Mouse (Mus musculus) spleen, postnatal 10 days (tissue): ENCODE measurements around the gene Aars2.

Experiments
- DNase-seq, 2 experiments: peaks; one replicate each; pipeline ENCODE4 v3.0.0; 2021 to 2022; ENCODE audit warnings: low spot score in 2 of 2

The Aars2 gene

GRCm38 (mm10) chr17:45506700-45507189 is at the start of gene Aars2:
Gene Aars2, plus strand, starts transcription at chr17:45506841.
- DNase-seq = peak; percentile 94 to 97

GRCm38 (mm10) chr17:45457487-45457886 is 49.2 kb upstream of the Aars2 start:
- peak in 1 of 2 experiments; percentile 55 for DNase-seq

GRCm38 (mm10) chr17:45458516-45458915 is 48.1 kb upstream of the Aars2 start:
- no peak for DNase-seq

- no peak for DNase-seq
These were observed 47.6 kb upstream of the Aars2 start for GRCm38 (mm10) chr17:45459062-45459461.

GRCm38 (mm10) chr17:45462506-45462905 is 44.1 kb upstream of the Aars2 start:
- no peak for DNase-seq

- no peak for DNase-seq
These were observed 42.4 kb upstream of the Aars2 start for GRCm38 (mm10) chr17:45464255-45464654.

- no peak for DNase-seq
These were observed 39.9 kb upstream of the Aars2 start for GRCm38 (mm10) chr17:45466701-45467100.

GRCm38 (mm10) chr17:45468302-45468701 is 38.3 kb upstream of the Aars2 start:
- DNase-seq = no peak

GRCm38 (mm10) chr17:45470726-45471125 is 35.9 kb upstream of the Aars2 start:
- DNase-seq = no peak

- no peak for DNase-seq
These were observed 33.0 kb upstream of the Aars2 start for GRCm38 (mm10) chr17:45473667-45474066.

GRCm38 (mm10) chr17:45474146-45474545 is 32.5 kb upstream of the Aars2 start:
- no peak for DNase-seq

GRCm38 (mm10) chr17:45474669-45475465 is 31.8 kb upstream of the Aars2 start, which contains the start of gene Spats1:
Gene Spats1, minus strand, starts transcription at chr17:45475415.
- DNase-seq = peak in 1 of 2 experiments; percentile 56

GRCm38 (mm10) chr17:45478234-45478825 is 28.3 kb upstream of the Aars2 start:
- peak; percentile 75 to 86 for DNase-seq

GRCm38 (mm10) chr17:45480429-45480828 is 26.2 kb upstream of the Aars2 start:
- DNase-seq = no peak

- no peak for DNase-seq
These were observed 21.1 kb upstream of the Aars2 start for GRCm38 (mm10) chr17:45485581-45485980.

- DNase-seq = no peak
These were observed 19.4 kb upstream of the Aars2 start for GRCm38 (mm10) chr17:45487216-45487615.

- no peak for DNase-seq
These were observed 18.1 kb upstream of the Aars2 start for GRCm38 (mm10) chr17:45488321-45489254.

GRCm38 (mm10) chr17:45489736-45490135 is 16.9 kb upstream of the Aars2 start:
- DNase-seq = no peak

GRCm38 (mm10) chr17:45490532-45491154 is 16.0 kb upstream of the Aars2 start:
- no peak for DNase-seq

- DNase-seq = no peak
These were observed 11.2 kb upstream of the Aars2 start for GRCm38 (mm10) chr17:45495398-45495797.

- DNase-seq = no peak
These were observed 8.2 kb upstream of the Aars2 start for GRCm38 (mm10) chr17:45498397-45498796.
